Mouse (Mus musculus): Measurements from ENCODE around the gene Cltb.
"Not testable (repeated sequence)": the region's sequence is repeated elsewhere in the genome, so short reads cannot be mapped to it uniquely, and the experiment has no call there.

Cltb gene

GRCm38 (mm10) chr13:54610972-54611754, at the start of gene Cltb:
Gene Cltb (minus strand): TSS chr13:54611344.
- peak; percentile 31 to 61 for DNase-seq (ENCODE audit: low read depth in 1 of 2, low spot score in 2 of 2)

GRCm38 (mm10) chr13:54660877-54661276, 49.7 kb upstream of the Cltb start:
- no peak for DNase-seq (ENCODE audit: low read depth in 1 of 2, low spot score in 2 of 2)

GRCm38 (mm10) chr13:54650461-54650860, 39.3 kb upstream of the Cltb start:
- no peak for DNase-seq (ENCODE audit: low read depth in 1 of 2, low spot score in 2 of 2)

GRCm38 (mm10) chr13:54635011-54635410, 23.9 kb upstream of the Cltb start:
- no peak for DNase-seq (ENCODE audit: low read depth in 1 of 2, low spot score in 2 of 2)

- no peak for DNase-seq (ENCODE audit: low read depth in 1 of 2, low spot score in 2 of 2)
Measured at GRCm38 (mm10) chr13:54632731-54633277, 21.7 kb upstream of the Cltb start.

- DNase-seq (ENCODE audit: low read depth in 1 of 2, low spot score in 2 of 2), result no peak
Measured at GRCm38 (mm10) chr13:54629128-54629527, 18.0 kb upstream of the Cltb start.

- DNase-seq (ENCODE audit: low read depth in 1 of 2, low spot score in 2 of 2), result no peak
Measured at GRCm38 (mm10) chr13:54621960-54622521, 10.9 kb upstream of the Cltb start.

- peak; percentile 87 to 97 for DNase-seq (ENCODE audit: low read depth in 1 of 2, low spot score in 2 of 2)
Measured at GRCm38 (mm10) chr13:54621155-54621932, 10.2 kb upstream of the Cltb start, which contains the start of gene Faf2. Gene Faf2 (plus strand): TSS chr13:54621784.

- no peak for DNase-seq (ENCODE audit: low read depth in 1 of 2, low spot score in 2 of 2)
Measured at GRCm38 (mm10) chr13:54616998-54617397, 5.9 kb upstream of the Cltb start.

GRCm38 (mm10) chr13:54616307-54616706, 5.2 kb upstream of the Cltb start:
- no peak for DNase-seq (ENCODE audit: low read depth in 1 of 2, low spot score in 2 of 2)

- not testable (repeated sequence) for DNase-seq (ENCODE audit: low read depth in 1 of 2, low spot score in 2 of 2)
Measured at GRCm38 (mm10) chr13:54613141-54613540, 2.0 kb upstream of the Cltb start.

- no peak for DNase-seq (ENCODE audit: low read depth in 1 of 2, low spot score in 2 of 2)
Measured at GRCm38 (mm10) chr13:54610613-54610971, 552 bp downstream of the Cltb start.

- DNase-seq (ENCODE audit: low read depth in 1 of 2, low spot score in 2 of 2), result no peak
Measured at GRCm38 (mm10) chr13:54609301-54609700, 1.8 kb downstream of the Cltb start.

- no peak for DNase-seq (ENCODE audit: low read depth in 1 of 2, low spot score in 2 of 2)
Measured at GRCm38 (mm10) chr13:54608666-54609065, 2.5 kb downstream of the Cltb start.

GRCm38 (mm10) chr13:54608002-54608401, 3.1 kb downstream of the Cltb start:
- no peak for DNase-seq (ENCODE audit: low read depth in 1 of 2, low spot score in 2 of 2)

GRCm38 (mm10) chr13:54607204-54607603, 3.9 kb downstream of the Cltb start:
- DNase-seq (ENCODE audit: low read depth in 1 of 2, low spot score in 2 of 2), result no peak

- no peak for DNase-seq (ENCODE audit: low read depth in 1 of 2, low spot score in 2 of 2)
Measured at GRCm38 (mm10) chr13:54605426-54605825, 5.7 kb downstream of the Cltb start.

GRCm38 (mm10) chr13:54604221-54604620, 6.9 kb downstream of the Cltb start:
- no peak for DNase-seq (ENCODE audit: low read depth in 1 of 2, low spot score in 2 of 2)

- no peak for DNase-seq (ENCODE audit: low read depth in 1 of 2, low spot score in 2 of 2)
Measured at GRCm38 (mm10) chr13:54603501-54603900, 7.6 kb downstream of the Cltb start.

- DNase-seq (ENCODE audit: low read depth in 1 of 2, low spot score in 2 of 2), result no peak
Measured at GRCm38 (mm10) chr13:54602639-54603111, 8.5 kb downstream of the Cltb start.

- DNase-seq (ENCODE audit: low read depth in 1 of 2, low spot score in 2 of 2), result no peak
Measured at GRCm38 (mm10) chr13:54598622-54599143, 12.5 kb downstream of the Cltb start.

All from monocyte, adult 2 months (primary cell).